Mouse (Mus musculus): ENCODE measurements at regions not wholly inside any gene's neighbourhood (a gene's known extent, or its start where the extent isn't known, plus 50 kb on each side); places are given as distances from the start of the nearest gene placed in this dataset.

DNA sequence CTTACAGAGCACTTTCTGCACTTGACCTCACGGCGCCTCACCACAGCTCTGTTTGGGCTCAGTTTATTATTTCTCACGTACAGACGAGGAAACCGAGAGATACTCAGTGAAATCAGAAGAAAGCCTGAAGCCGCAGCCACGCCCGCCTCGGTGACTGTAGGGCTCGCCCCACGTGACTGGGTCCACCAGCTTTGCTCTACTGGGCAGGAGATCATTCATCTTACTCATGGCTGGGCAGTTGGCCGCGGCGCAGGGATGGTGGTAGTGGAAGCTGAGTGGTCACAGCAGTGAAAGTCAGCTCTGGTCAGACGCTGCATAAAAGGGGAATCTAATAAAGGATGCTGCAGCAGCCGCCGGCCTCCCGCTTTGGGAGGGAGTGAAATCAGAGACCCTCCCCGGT, 135.2 kb upstream of the Tsc22d1 start:
- H3K27ac ChIP-seq: no peak overlapping the region
- no peaks in the 10 kb centered on the region for H3K9me3 ChIP-seq (replicated peaks)
- no peaks in the 10 kb centered on the region for H3K36me3 ChIP-seq
- no peaks in the 10 kb centered on the region for H3K27me3 ChIP-seq
- no peak overlapping the region for H3K4me3 ChIP-seq (replicated peaks)
- H3K4me1 ChIP-seq: peaks cover 7% of the 10 kb centered on the region; the same call in 1 of the 2 replicates
- ATAC-seq (replicated peaks; ENCODE audit: low FRiP score): no peak
- WGBS: 76% methylated on average over 19 of the region's 19 CpGs
- H3K4me2 ChIP-seq: no peak overlapping the region
- H3K9ac ChIP-seq: no peak overlapping the region

DNA sequence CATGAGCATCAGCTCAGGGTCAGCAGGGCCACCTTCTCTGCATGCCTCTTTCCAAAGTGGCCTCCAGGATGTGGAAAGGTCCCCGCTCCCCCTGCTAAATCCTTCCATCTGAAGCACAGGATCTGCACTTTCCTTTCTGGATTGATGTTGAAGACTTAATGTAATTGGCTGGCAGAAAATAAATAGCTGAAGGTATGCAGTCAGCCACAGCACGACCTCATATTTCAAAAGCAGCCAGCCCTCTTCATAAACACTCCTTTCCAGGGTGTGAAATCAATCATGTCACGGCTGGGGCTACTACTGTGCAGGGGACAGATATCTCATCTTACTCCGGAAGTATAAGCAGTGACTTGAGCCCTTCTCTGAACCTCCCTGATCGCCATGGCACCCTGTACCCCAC, 132.9 kb upstream of the Tsc22d1 start:
- Histone ChIP-seq H3K4me3 (replicated peaks) (no peak overlapping the region), H3K27ac (peak overlapping the region; percentile 51), H3K4me2 (no peak overlapping the region), H3K9me3 (replicated peaks) (no peaks in the 10 kb centered on the region), H3K4me1 (peaks cover 7% of the 10 kb centered on the region; the same call in 1 of the 2 replicates), H3K27me3 (no peaks in the 10 kb centered on the region), H3K9ac (no peak overlapping the region), H3K36me3 (no peaks in the 10 kb centered on the region)
- WGBS: 18% methylated on average over 5 of the region's 5 CpGs
- ATAC-seq (replicated peaks; ENCODE audit: low FRiP score): peak; percentile 89

DNA sequence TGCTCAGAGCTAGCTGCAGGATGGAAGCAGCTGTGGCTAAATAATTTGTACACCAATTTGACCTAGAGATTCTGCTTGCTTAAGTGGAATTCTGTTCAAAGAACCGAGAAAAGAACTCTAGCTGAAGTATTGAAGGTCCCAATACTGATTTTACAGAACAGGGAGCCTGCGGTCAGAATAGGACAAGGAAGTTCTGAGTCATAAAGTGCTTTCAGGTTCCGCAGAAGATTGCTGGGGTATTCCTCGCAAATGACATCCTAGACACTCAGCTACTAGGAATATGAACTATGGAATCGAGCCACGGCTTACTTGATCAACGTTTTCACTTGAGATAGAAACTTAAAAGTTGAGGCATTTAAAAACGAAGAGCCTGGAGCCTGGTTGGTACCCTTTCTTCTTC, 127.0 kb upstream of the Tsc22d1 start:
- Histone ChIP-seq H3K4me1 (no peaks in the 10 kb centered on the region), H3K36me3 (no peaks in the 10 kb centered on the region), H3K4me3 (replicated peaks) (no peak overlapping the region), H3K27me3 (no peaks in the 10 kb centered on the region), H3K4me2 (no peak overlapping the region), H3K9me3 (replicated peaks) (no peaks in the 10 kb centered on the region), H3K9ac (no peak overlapping the region), H3K27ac (no peak overlapping the region)
- WGBS: 90% methylated on average over 8 of the region's 8 CpGs
- ATAC-seq (replicated peaks; ENCODE audit: low FRiP score): no peak

DNA sequence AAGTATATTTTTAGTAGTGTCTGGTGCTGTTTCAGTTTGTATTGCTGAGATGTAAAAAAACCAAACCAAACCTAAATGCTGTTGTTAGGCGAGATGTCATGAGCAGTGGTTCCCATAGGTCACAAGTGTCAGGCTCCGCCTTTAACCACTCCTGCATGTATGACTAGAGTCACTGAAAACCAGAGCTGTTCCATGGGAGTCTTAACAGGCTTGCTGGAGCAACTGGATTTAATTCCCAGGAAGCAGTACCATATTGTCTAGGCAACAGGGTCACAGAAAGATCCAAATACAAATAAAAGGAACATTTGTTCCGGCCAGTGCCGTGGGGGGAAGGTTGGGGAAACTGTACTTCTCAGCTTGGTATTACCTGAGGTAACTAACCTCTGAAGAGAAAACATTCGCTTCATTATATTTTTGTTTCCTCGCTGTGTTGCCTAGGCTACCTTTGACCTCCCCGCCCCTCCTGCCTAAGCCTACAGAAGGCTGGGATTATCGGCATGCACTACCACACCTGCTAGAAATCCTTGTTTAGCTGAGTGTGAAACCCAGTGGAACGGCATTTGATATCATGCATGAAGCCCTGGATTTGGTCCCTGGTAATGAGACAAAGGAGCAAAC, 124.3 kb upstream of the Tsc22d1 start:
- Histone ChIP-seq H3K36me3 (no peaks in the 10 kb centered on the region), H3K4me2 (no peak overlapping the region), H3K9ac (no peak overlapping the region), H3K27ac (no peak overlapping the region), H3K4me1 (no peaks in the 10 kb centered on the region), H3K4me3 (replicated peaks) (no peak overlapping the region), H3K9me3 (replicated peaks) (no peaks in the 10 kb centered on the region), H3K27me3 (no peaks in the 10 kb centered on the region)
- 70% methylated on average over 9 of the region's 9 CpGs for WGBS
- ATAC-seq (replicated peaks; ENCODE audit: low FRiP score): no peak

DNA sequence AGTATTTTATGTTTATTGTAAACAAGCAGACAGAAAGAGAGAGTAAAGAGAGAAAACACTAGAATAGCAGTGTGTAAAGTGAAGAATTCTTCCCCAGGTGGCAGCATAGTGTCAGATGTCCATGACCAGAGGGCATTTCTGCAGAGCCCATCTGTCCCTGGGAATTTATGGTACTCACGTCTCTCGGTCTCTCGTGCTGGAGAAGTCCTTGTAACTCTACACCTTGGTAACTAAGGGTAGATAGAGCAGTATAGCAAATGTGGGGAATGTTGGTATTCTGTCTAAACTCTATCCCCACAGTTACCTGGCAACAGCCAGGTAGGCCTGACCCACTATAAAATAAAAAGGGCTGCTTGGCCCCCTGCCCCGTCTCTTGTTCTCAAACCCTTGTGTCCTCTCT, 122.5 kb upstream of the Tsc22d1 start:
- H3K27ac ChIP-seq: no peak overlapping the region
- no peaks in the 10 kb centered on the region for H3K9me3 ChIP-seq (replicated peaks)
- 0 out of 2 replicates have a peak, but pooled peaks have one; percentile 52 for ATAC-seq (replicated peaks; ENCODE audit: low FRiP score)
- no peaks in the 10 kb centered on the region for H3K36me3 ChIP-seq
- H3K9ac ChIP-seq: no peak overlapping the region
- H3K27me3 ChIP-seq: no peaks in the 10 kb centered on the region
- no peaks in the 10 kb centered on the region for H3K4me1 ChIP-seq
- H3K4me3 ChIP-seq (replicated peaks): no peak overlapping the region
- WGBS: 9% methylated on average over 4 of the region's 4 CpGs
- H3K4me2 ChIP-seq: no peak overlapping the region

DNA sequence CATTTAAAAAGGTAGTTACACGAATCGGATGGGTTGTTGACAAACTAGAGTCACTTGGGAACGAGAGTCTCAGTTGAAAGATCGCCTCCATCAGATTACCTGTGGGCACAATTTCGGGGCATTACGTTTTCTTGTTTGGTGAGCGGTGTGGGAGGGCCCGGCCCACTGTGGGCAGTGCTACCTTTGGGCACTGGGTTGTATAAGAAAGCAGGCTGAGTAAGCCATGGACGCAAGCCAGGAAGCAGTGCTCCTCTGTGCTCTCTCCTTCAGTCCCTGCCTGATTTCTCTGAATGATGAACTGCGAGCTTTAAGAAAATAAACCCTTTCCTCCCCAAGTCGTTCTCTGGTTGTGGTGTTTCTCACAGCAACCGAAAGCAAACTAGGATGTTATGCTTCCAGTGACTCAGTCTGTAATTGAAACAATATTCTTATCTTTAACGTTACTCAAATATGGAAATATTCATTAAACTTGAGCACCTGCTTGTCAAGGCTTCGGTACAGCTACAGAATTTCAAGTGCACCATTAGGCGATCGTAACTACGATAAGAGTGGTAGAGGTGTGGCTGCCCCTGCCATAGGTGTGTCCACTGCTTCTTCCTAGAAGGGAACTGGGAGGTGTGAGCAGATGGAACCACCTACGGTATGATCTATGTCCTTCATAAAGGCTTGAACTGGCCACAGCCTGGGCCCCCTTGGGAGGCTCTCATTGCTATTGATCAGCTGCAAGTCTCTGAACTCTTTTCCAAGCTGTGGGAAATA, 119.2 kb upstream of the Tsc22d1 start:
- no peaks in the 10 kb centered on the region for H3K9me3 ChIP-seq (replicated peaks)

DNA sequence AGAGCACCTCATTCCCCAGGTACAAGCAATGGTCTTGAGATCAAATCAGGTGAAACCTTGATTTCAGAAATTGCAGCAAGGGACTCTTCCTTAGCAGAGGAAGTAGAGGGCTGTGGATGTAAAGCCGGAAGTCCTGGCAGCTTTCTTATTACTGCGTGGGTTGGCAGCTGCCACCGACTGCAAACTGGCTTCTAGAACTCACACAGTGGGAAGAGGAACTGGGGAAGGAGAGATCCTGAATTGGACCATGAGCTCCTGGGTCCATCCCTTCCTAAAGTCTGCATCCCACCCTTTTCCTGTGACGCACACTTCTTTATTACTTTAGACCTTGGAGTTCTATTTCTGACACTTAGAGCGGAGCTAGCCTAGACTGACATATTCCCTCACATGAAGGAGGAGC, 116.9 kb upstream of the Tsc22d1 start:
- ATAC-seq (replicated peaks; ENCODE audit: low FRiP score): no peak
- no peak overlapping the region for H3K4me3 ChIP-seq (replicated peaks)
- no peaks in the 10 kb centered on the region for H3K36me3 ChIP-seq
- no peaks in the 10 kb centered on the region for H3K27me3 ChIP-seq
- no peaks in the 10 kb centered on the region for H3K9me3 ChIP-seq (replicated peaks)
- H3K4me2 ChIP-seq: no peak overlapping the region
- WGBS: 88% methylated on average over 5 of the region's 5 CpGs
- H3K4me1 ChIP-seq: no peaks in the 10 kb centered on the region
- H3K9ac ChIP-seq: no peak overlapping the region
- H3K27ac ChIP-seq: no peak overlapping the region

More for the DNA sequence above, 119.2 kb upstream of the Tsc22d1 start:
- Histone ChIP-seq H3K4me1 (no peaks in the 10 kb centered on the region), H3K4me2 (no peak overlapping the region), H3K27ac (no peak overlapping the region), H3K9ac (no peak overlapping the region), H3K27me3 (no peaks in the 10 kb centered on the region), H3K36me3 (no peaks in the 10 kb centered on the region), H3K4me3 (replicated peaks) (no peak overlapping the region)
- WGBS: 74% methylated on average over 18 of the region's 18 CpGs
- no peak for ATAC-seq (replicated peaks; ENCODE audit: low FRiP score)

DNA sequence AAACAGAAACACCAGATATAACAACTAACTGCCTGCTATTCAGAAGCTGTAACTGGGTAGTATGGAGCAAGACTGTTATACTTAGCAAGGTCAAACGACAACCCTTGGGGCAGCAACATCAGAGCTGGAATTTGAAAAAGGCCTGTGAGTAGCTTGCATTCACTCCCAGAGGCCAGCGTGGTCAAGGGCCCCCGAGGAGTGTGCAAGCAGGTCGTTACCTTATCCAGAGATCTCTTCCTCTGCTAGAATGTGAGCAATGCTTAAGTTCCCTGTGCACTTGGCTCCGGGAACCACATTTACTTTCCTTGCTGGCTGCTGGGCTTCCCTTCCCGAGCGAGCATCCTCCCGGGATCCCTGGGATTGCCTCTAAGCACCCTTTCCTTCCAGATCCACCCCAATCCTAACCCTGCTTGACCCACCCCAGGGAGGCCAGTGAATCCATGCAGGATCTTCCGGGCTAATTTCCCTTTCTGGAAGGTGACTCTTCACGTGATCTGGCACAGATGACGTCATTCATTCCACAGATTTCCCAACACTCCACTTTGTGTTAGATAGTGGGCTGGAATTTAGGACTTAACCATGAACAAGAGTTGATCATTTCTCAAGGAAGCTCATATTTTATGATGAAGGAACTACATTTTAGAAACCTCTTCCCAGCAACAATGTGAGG, 112.3 kb upstream of the Tsc22d1 start:
- WGBS: 67% methylated on average over 11 of the region's 11 CpGs
- ATAC-seq (replicated peaks; ENCODE audit: low FRiP score): no peak
- no peaks in the 10 kb centered on the region for H3K9me3 ChIP-seq (replicated peaks)
- H3K4me2 ChIP-seq: no peak overlapping the region
- no peaks in the 10 kb centered on the region for H3K4me1 ChIP-seq
- H3K4me3 ChIP-seq (replicated peaks): no peak overlapping the region
- H3K27me3 ChIP-seq: no peaks in the 10 kb centered on the region
- no peaks in the 10 kb centered on the region for H3K36me3 ChIP-seq
- H3K9ac ChIP-seq: no peak overlapping the region
- no peak overlapping the region for H3K27ac ChIP-seq

DNA sequence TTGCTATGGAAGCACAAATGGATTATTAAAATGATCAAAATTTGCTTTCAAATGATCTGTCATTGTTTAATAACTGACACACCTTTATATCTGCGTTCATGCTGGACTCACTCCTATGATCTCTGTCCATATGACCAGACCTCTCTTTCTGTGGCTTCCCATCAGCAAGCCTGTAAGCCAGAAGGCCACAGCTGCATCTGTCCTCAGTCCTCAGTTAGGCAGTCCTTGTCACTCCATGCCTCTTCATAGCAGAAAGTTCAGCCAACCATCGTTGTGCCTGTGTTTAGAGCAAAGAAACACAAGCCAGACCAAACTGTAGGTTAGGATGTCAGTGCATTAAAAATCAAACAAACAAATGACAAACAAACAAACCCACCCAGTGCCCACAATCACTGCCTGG, 107.2 kb upstream of the Tsc22d1 start:
- H3K9me3 ChIP-seq (replicated peaks): no peaks in the 10 kb centered on the region
- no peaks in the 10 kb centered on the region for H3K36me3 ChIP-seq
- no peak overlapping the region for H3K4me2 ChIP-seq
- 73% methylated on average over 2 of the region's 2 CpGs for WGBS
- ATAC-seq (replicated peaks; ENCODE audit: low FRiP score): no peak
- peaks cover 5% of the 10 kb centered on the region; the same call in 1 of the 2 replicates for H3K4me1 ChIP-seq
- no peaks in the 10 kb centered on the region for H3K27me3 ChIP-seq
- H3K4me3 ChIP-seq (replicated peaks): no peak overlapping the region
- H3K27ac ChIP-seq: no peak overlapping the region
- no peak overlapping the region for H3K9ac ChIP-seq

DNA sequence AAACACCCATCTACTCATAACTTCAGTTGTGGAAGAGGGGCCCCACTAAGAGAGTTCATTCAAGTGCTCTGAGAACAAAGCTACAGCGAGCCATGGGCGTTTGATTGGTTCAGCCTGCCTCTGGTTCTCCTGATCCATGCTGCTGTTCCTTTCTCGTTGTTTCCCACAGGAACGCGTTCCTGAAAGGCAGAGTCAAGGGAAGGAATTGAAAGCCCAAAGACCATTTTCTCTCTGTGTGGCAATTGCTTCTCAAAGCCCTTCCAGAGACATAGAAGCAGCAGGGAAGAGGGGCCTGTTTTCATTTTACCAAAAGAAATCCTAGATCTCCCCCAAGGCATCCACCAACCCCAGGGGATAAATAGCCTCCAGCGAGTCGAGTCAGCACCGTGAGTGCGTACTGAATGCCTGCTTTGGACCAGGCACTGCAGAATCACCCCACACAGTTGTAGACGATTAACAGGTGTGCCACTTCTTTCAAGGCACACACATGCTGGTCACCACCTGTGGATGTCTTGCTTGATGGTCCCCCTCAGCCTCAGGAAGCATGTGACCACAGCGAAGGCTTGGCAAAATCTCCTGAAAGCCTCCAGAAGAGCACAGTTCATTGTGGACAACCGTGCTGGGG, 106.5 kb upstream of the Tsc22d1 start:
- H3K4me1 ChIP-seq: peaks cover 5% of the 10 kb centered on the region; the same call in 1 of the 2 replicates
- H3K27me3 ChIP-seq: no peaks in the 10 kb centered on the region
- H3K4me2 ChIP-seq: peak overlapping the region; percentile 52
- 37% methylated on average over 12 of the region's 12 CpGs for WGBS
- H3K9me3 ChIP-seq (replicated peaks): no peaks in the 10 kb centered on the region
- H3K27ac ChIP-seq: no peak overlapping the region
- no peaks in the 10 kb centered on the region for H3K36me3 ChIP-seq
- H3K4me3 ChIP-seq (replicated peaks): peak overlapping the region; percentile 26
- no peak overlapping the region for H3K9ac ChIP-seq
- no peak for ATAC-seq (replicated peaks; ENCODE audit: low FRiP score)

DNA sequence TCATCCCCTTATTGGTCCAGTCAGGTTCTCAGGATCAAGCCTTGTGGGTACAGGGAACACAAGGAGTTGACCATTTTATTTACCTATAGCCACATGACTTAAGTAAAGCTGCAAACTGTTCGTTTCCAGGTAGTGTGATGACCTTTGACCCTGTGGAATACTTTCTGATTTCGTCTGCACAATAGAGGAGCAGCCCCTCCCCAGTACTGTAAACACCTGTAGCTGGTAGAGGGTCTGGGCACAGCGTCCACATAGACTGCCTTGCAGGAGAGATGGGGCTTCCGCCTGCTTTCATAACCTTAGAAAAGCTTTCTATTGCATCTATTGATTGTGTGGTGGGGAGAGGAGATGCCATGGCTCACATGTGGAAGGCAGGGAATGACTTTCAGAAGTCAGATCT, 105.2 kb upstream of the Tsc22d1 start:
- Histone ChIP-seq H3K9me3 (replicated peaks) (no peaks in the 10 kb centered on the region), H3K27me3 (no peaks in the 10 kb centered on the region), H3K9ac (no peak overlapping the region), H3K27ac (no peak overlapping the region), H3K4me2 (no peak overlapping the region), H3K36me3 (no peaks in the 10 kb centered on the region), H3K4me1 (peaks cover 5% of the 10 kb centered on the region; the same call in 1 of the 2 replicates), H3K4me3 (replicated peaks) (no peak overlapping the region)
- 78% methylated on average over 4 of the region's 4 CpGs for WGBS
- no peak for ATAC-seq (replicated peaks; ENCODE audit: low FRiP score)

DNA sequence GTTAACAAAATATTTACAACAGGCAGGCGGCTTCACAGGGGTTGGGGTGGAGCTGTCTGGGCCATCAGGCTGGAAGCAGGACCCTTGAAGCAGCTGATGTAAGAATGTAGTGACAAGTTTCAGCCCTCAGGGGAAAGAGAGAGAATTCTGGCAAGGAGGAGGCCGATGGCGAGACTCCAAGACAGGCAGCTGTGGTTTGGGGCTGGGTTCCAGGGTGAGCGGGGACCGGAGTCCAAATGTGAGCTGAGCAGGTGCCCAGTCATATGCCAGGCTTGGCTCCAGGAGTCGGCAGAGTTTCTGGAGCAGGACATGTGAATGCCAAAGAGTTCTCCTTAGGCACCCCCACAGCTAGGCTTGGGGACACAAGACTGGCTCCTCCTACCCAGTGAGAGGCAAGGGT, 104.5 kb upstream of the Tsc22d1 start:
- no peak for ATAC-seq (replicated peaks; ENCODE audit: low FRiP score)
- 76% methylated on average over 6 of the region's 6 CpGs for WGBS

More for the DNA sequence above, 104.5 kb upstream of the Tsc22d1 start:
- Histone ChIP-seq H3K27me3 (no peaks in the 10 kb centered on the region), H3K27ac (no peak overlapping the region), H3K4me1 (peaks cover 5% of the 10 kb centered on the region; the same call in 1 of the 2 replicates), H3K36me3 (no peaks in the 10 kb centered on the region), H3K4me3 (replicated peaks) (no peak overlapping the region), H3K4me2 (no peak overlapping the region), H3K9ac (no peak overlapping the region), H3K9me3 (replicated peaks) (no peaks in the 10 kb centered on the region)

Measured in kidney, embryonic 15.5 days (tissue).